Mouse (Mus musculus) heart, embryonic 16.5 days (tissue): ENCODE data around the gene Rnft1. TPM values are rescaled to one million over a fixed set of nuclear protein-coding genes. Genes with fewer than 3 reads are reported as not detected.

Source experiments
- ATAC-seq: fragments of 200-750 bp; cut with Nextera tagmentation; replicated peaks from 2 replicates; pipeline ENCODE4 v1.8.0; 2017; ENCODE audit warnings: moderate number of reproducible peaks; ENCODE audit not compliant: insufficient read depth, low FRiP score; ENCODE audit errors: extremely low read depth
- H3K27ac ChIP-seq: fragments of 300-500 bp; sonication (generic); 2 replicates; pipeline ENCODE4 v1.5.1; 2014; ENCODE audit warnings: mild to moderate bottlenecking, low read length, control low read depth, moderate library complexity
- H3K27me3 ChIP-seq: fragments of 300-500 bp; sonication (generic); 2 replicates; pipeline ENCODE4 v1.6.1; 2014; ENCODE audit warnings: low read length, mixed read lengths; ENCODE audit not compliant: control insufficient read depth, insufficient read depth
- H3K36me3 ChIP-seq: fragments of 300-500 bp; sonication (generic); 2 replicates; pipeline ENCODE4 v1.6.1; 2014; ENCODE audit not compliant: control insufficient read depth, insufficient read depth
- H3K4me1 ChIP-seq: fragments of 300-500 bp; sonication (generic); 2 replicates; pipeline ENCODE4 v1.6.1; 2014; ENCODE audit warnings: low read length, mixed read lengths; ENCODE audit not compliant: control insufficient read depth, insufficient read depth
- H3K4me2 ChIP-seq: fragments of 300-500 bp; sonication (generic); 2 replicates; pipeline ENCODE4 v1.6.1; 2014; ENCODE audit warnings: low read depth, mild to moderate bottlenecking, control low read depth, low read length
- H3K4me3 ChIP-seq: fragments of 300-500 bp; sonication (generic); 2 replicates; pipeline ENCODE4 v1.5.1; 2014; ENCODE audit warnings: mild to moderate bottlenecking, control low read depth, low read length
- H3K9ac ChIP-seq: fragments of 300-500 bp; sonication (generic); 2 replicates; pipeline ENCODE4 v1.6.1; 2014; ENCODE audit warnings: low read length, control low read depth
- H3K9me3 ChIP-seq: fragments of 300-500 bp; sonication (generic); replicated peaks from 2 replicates; pipeline ENCODE4 v1.6.1; 2016; ENCODE audit warnings: low read length; ENCODE audit not compliant: control insufficient read depth
- WGBS: fragments of 180-500 bp; shearing (Covaris S2); extraction: QIAGEN DNeasy Blood & Tissue Kit; methylation state at CpG from one replicate; pipeline ENCODE4 v1.1.7; 2014; 5-methylcytosine and 5-hydroxymethylcytosine counted together
- polyA plus RNA-seq: library from polyadenylated mRNA; unstranded; fragments of >200 nt; fragmentation: Nextera tagmentation; extraction: Ambion mirVana; gene quantifications from 2 replicates; pipeline ENCODE4 v1.2.1, GENCODE M21; 2015

Gene Rnft1
- polyA plus RNA-seq, 1 experiment from 2014 or later = 50.3 TPM

GRCm38 (mm10) chr11:86545556-86545955, 61.1 kb downstream of the Rnft1 start:
- Histone ChIP-seq H3K27ac (peak overlapping the region; percentile 90), H3K4me1 (peaks cover 32% of the 10 kb centered on the region), H3K4me3 (peak overlapping the region; percentile 79), H3K4me2 (peak overlapping the region; percentile 72), H3K9ac (peak overlapping the region; percentile 76), H3K27me3 (no peaks in the 10 kb centered on the region), H3K9me3 (peaks cover 4% of the 10 kb centered on the region; the same call in 1 of the 2 replicates), H3K36me3 (peaks cover 16% of the 10 kb centered on the region)
- ATAC-seq = no peak
- 74% methylated on average over 8 of the region's 8 CpGs for WGBS

GRCm38 (mm10) chr11:86547412-86547811, 63.0 kb downstream of the Rnft1 start:
- H3K9me3 ChIP-seq = peaks cover 4% of the 10 kb centered on the region; the same call in 1 of the 2 replicates
- ATAC-seq = no peak
- peaks cover 23% of the 10 kb centered on the region for H3K4me1 ChIP-seq
- no peak overlapping the region for H3K27ac ChIP-seq
- H3K4me2 ChIP-seq = no peak overlapping the region
- peaks cover 16% of the 10 kb centered on the region for H3K36me3 ChIP-seq
- H3K9ac ChIP-seq = no peak overlapping the region
- H3K27me3 ChIP-seq = no peaks in the 10 kb centered on the region
- H3K4me3 ChIP-seq = no peak overlapping the region
- 100% methylated on average over 1 of the region's 1 CpGs for WGBS

Other genes starting within 250 kb of the Rnft1 start
- gene Ints2, start 227.1 kb upstream of the Rnft1 start, polyA plus RNA-seq = 12.5 and 13.0 TPM in 2 replicates
- gene Med13, start 127.1 kb upstream of the Rnft1 start, polyA plus RNA-seq = 5.4 and 6.2 TPM in 2 replicates
- gene Rps6kb1, start 60.1 kb downstream of the Rnft1 start, polyA plus RNA-seq = 39.8 and 40.8 TPM in 2 replicates
- 13.6 and 14.3 TPM in 2 replicates for gene Tubd1, start 60.3 kb downstream of the Rnft1 start, polyA plus RNA-seq
- gene Vmp1, start 199.2 kb downstream of the Rnft1 start, polyA plus RNA-seq = 79.6 and 95.0 TPM in 2 replicates
- gene Ptrh2, start 199.3 kb downstream of the Rnft1 start, polyA plus RNA-seq = 19.2 and 19.8 TPM in 2 replicates